Mouse (Mus musculus) left cerebral cortex, postnatal 25 days (tissue): Measurements from ENCODE around the gene Dcst2. TPM values are rescaled to one million over a fixed set of nuclear protein-coding genes. Genes with fewer than 3 reads are reported as not detected.

ENCODE experiments used
- DNase-seq, 2 experiments: peaks; one replicate each; pipeline ENCODE4 v3.0.0; 2022; ENCODE audit warnings: low spot score in 2 of 2, mixed read lengths in 1 of 2
- intact Hi-C: fragments of 180-260 bp; cut with DNase I; formaldehyde crosslinking; loops from one replicate; pipeline ENCODE4 v1.15.1; 2025
- total RNA-seq, 2 experiments: library from RNA; stranded (reverse); gene quantifications; 2 replicates each; pipeline ENCODE4 v1.2.3; 2021

Gene Dcst2
- total RNA-seq, 2 experiments from 2014 or later: 0.32 TPM; not detected in 1

GRCm38 (mm10) chr3:89382950-89383349 is 21.2 kb downstream of the Dcst2 start:
- intact Hi-C loops: no loop called here
- no peak for DNase-seq

GRCm38 (mm10) chr3:89383651-89384255 is 22.0 kb downstream of the Dcst2 start:
- intact Hi-C loops: no loop called here
- DNase-seq: no peak

- intact Hi-C loops: no loop called here
- no peak for DNase-seq
These were observed 22.7 kb downstream of the Dcst2 start for GRCm38 (mm10) chr3:89384331-89385076.

- DNase-seq: no peak
- intact Hi-C loops: no loop called here
These were observed 23.7 kb downstream of the Dcst2 start for GRCm38 (mm10) chr3:89385451-89385850.

GRCm38 (mm10) chr3:89386438-89387420 is 25.0 kb downstream of the Dcst2 start:
- intact Hi-C loops: no loop called here
- DNase-seq: no peak

GRCm38 (mm10) chr3:89387632-89388031 is 25.9 kb downstream of the Dcst2 start:
- no peak for DNase-seq
- intact Hi-C loops: no loop called here

GRCm38 (mm10) chr3:89388134-89388881 is 26.5 kb downstream of the Dcst2 start:
- intact Hi-C loops: no loop called here
- DNase-seq: peak in 1 of 2 experiments; percentile 35

GRCm38 (mm10) chr3:89388901-89389740 is 27.3 kb downstream of the Dcst2 start:
- peak in 1 of 2 experiments; percentile 50 for DNase-seq
- intact Hi-C loops: no loop called here

GRCm38 (mm10) chr3:89390111-89390515 is 28.3 kb downstream of the Dcst2 start:
- no peak for DNase-seq
- intact Hi-C loops: no loop called here

GRCm38 (mm10) chr3:89390699-89391662 is 29.2 kb downstream of the Dcst2 start:
- DNase-seq: no peak
- intact Hi-C loops: no loop called here

- intact Hi-C loops: no loop called here
- DNase-seq: no peak
These were observed 30.1 kb downstream of the Dcst2 start for GRCm38 (mm10) chr3:89391663-89392511.

- no peak for DNase-seq
- intact Hi-C loops: no loop called here
These were observed 31.1 kb downstream of the Dcst2 start for GRCm38 (mm10) chr3:89392871-89393311.

- peak; percentile 92 to 98 for DNase-seq
- intact Hi-C loops: no loop called here
These were observed 31.8 kb downstream of the Dcst2 start for GRCm38 (mm10) chr3:89393605-89394004.

GRCm38 (mm10) chr3:89394006-89394893 is 32.5 kb downstream of the Dcst2 start, which contains the start of gene Zbtb7b:
Gene Zbtb7b, minus strand, starts transcription at chr3:89394776.
- intact Hi-C loops: no loop called here
- peak; percentile 51 to 56 for DNase-seq

- intact Hi-C loops: no loop called here
- DNase-seq: peak; percentile 54 to 61
These were observed 33.1 kb downstream of the Dcst2 start for GRCm38 (mm10) chr3:89394894-89395256.

- DNase-seq: no peak
- intact Hi-C loops: no loop called here
These were observed 33.6 kb downstream of the Dcst2 start for GRCm38 (mm10) chr3:89395419-89395805.
